Mouse (Mus musculus): ENCODE data around the gene Pkd2l1. TPM values are rescaled to one million over a fixed set of nuclear protein-coding genes. Genes with fewer than 3 reads are reported as not detected.

Gene Pkd2l1
- not detected in 2 replicates for polyA plus RNA-seq (2015; fragmentation: Nextera tagmentation; extraction: Ambion mirVana)

- H3K27me3 ChIP-seq, result peaks cover 11% of the 10 kb centered on the region; the same call in 1 of the 2 replicates
- H3K36me3 ChIP-seq, result no peaks in the 10 kb centered on the region
- 42% methylated on average over 3 of the region's 3 CpGs for WGBS
- no peaks in the 10 kb centered on the region for H3K4me1 ChIP-seq (replicated peaks)
- no peaks in the 10 kb centered on the region for H3K9me3 ChIP-seq (replicated peaks)
- no peak for ATAC-seq (replicated peaks; ENCODE audit: insufficient number of reproducible peaks, insufficient read depth, low FRiP score, low read depth)
- H3K9ac ChIP-seq, result no peak within 1 kb of the TSS
- H3K4me3 ChIP-seq, result no peak within 1 kb of the TSS
- H3K27ac ChIP-seq, result no peak within 1 kb of the TSS
- no peak within 1 kb of the TSS for H3K4me2 ChIP-seq
Measured at GRCm38 (mm10) chr19:44192342-44192741, at the start of gene Pkd2l1. TSS of gene Pkd2l1 (minus strand) at chr19:44192442.

GRCm38 (mm10) chr19:44238906-44239305, 46.7 kb upstream of the Pkd2l1 start:
- 0 out of 2 replicates have a peak, but pooled peaks cover 2% of the 10 kb centered on the region for H3K4me1 ChIP-seq (replicated peaks)
- H3K9me3 ChIP-seq (replicated peaks), result no peaks in the 10 kb centered on the region
- no peak overlapping the region for H3K27ac ChIP-seq
- H3K4me2 ChIP-seq, result no peak overlapping the region
- ATAC-seq (replicated peaks; ENCODE audit: insufficient number of reproducible peaks, insufficient read depth, low FRiP score, low read depth), result no peak
- H3K27me3 ChIP-seq, result no peaks in the 10 kb centered on the region
- no peaks in the 10 kb centered on the region for H3K36me3 ChIP-seq
- H3K4me3 ChIP-seq, result no peak overlapping the region
- WGBS, result 60% methylated on average over 2 of the region's 2 CpGs
- no peak overlapping the region for H3K9ac ChIP-seq

- Histone ChIP-seq H3K27ac (no peak overlapping the region), H3K9ac (no peak overlapping the region), H3K4me1 (replicated peaks) (0 out of 2 replicates have a peak, but pooled peaks cover 2% of the 10 kb centered on the region), H3K4me2 (peak overlapping the region; percentile 67), H3K9me3 (replicated peaks) (no peaks in the 10 kb centered on the region), H3K4me3 (peak overlapping the region; percentile 37), H3K36me3 (no peaks in the 10 kb centered on the region), H3K27me3 (no peaks in the 10 kb centered on the region)
- 15% methylated on average over 19 of the region's 19 CpGs for WGBS
- no peak for ATAC-seq (replicated peaks; ENCODE audit: insufficient number of reproducible peaks, insufficient read depth, low FRiP score, low read depth)
Measured at GRCm38 (mm10) chr19:44237471-44238006, 45.3 kb upstream of the Pkd2l1 start.

- Histone ChIP-seq H3K4me2 (no peak overlapping the region), H3K27ac (no peak overlapping the region), H3K9ac (no peak overlapping the region), H3K4me3 (no peak overlapping the region), H3K4me1 (replicated peaks) (no peaks in the 10 kb centered on the region), H3K36me3 (no peaks in the 10 kb centered on the region), H3K9me3 (replicated peaks) (no peaks in the 10 kb centered on the region), H3K27me3 (no peaks in the 10 kb centered on the region; the same call in 1 of the 2 replicates)
- 75% methylated on average over 4 of the region's 4 CpGs for WGBS
- no peak for ATAC-seq (replicated peaks; ENCODE audit: insufficient number of reproducible peaks, insufficient read depth, low FRiP score, low read depth)
Measured at GRCm38 (mm10) chr19:44231608-44232151, 39.4 kb upstream of the Pkd2l1 start.

- no peak overlapping the region for H3K4me3 ChIP-seq
- no peak overlapping the region for H3K4me2 ChIP-seq
- no peak overlapping the region for H3K27ac ChIP-seq
- H3K9me3 ChIP-seq (replicated peaks), result no peaks in the 10 kb centered on the region
- H3K36me3 ChIP-seq, result no peaks in the 10 kb centered on the region
- no peak for ATAC-seq (replicated peaks; ENCODE audit: insufficient number of reproducible peaks, insufficient read depth, low FRiP score, low read depth)
- no peaks in the 10 kb centered on the region for H3K4me1 ChIP-seq (replicated peaks)
- WGBS, result 60% methylated on average over 3 of the region's 3 CpGs
- H3K27me3 ChIP-seq, result no peaks in the 10 kb centered on the region; the same call in 1 of the 2 replicates
- no peak overlapping the region for H3K9ac ChIP-seq
Measured at GRCm38 (mm10) chr19:44230212-44230611, 38.0 kb upstream of the Pkd2l1 start.

- WGBS, result 65% methylated on average over 2 of the region's 2 CpGs
Measured at GRCm38 (mm10) chr19:44229776-44230175, 37.5 kb upstream of the Pkd2l1 start.

GRCm38 (mm10) chr19:44225728-44226127, 33.5 kb upstream of the Pkd2l1 start:
- no peak overlapping the region for H3K27ac ChIP-seq
- H3K9ac ChIP-seq, result no peak overlapping the region
- H3K4me1 ChIP-seq (replicated peaks), result no peaks in the 10 kb centered on the region
- no peaks in the 10 kb centered on the region for H3K9me3 ChIP-seq (replicated peaks)
- WGBS, result 71% methylated on average over 5 of the region's 5 CpGs
- H3K4me2 ChIP-seq, result no peak overlapping the region
- no peak overlapping the region for H3K4me3 ChIP-seq
- H3K36me3 ChIP-seq, result no peaks in the 10 kb centered on the region
- no peak for ATAC-seq (replicated peaks; ENCODE audit: insufficient number of reproducible peaks, insufficient read depth, low FRiP score, low read depth)
- no peaks in the 10 kb centered on the region; the same call in 1 of the 2 replicates for H3K27me3 ChIP-seq

More at GRCm38 (mm10) chr19:44229776-44230175, 37.5 kb upstream of the Pkd2l1 start:
- no peaks in the 10 kb centered on the region for H3K4me1 ChIP-seq (replicated peaks)
- H3K4me2 ChIP-seq, result no peak overlapping the region
- no peaks in the 10 kb centered on the region for H3K9me3 ChIP-seq (replicated peaks)
- no peak overlapping the region for H3K4me3 ChIP-seq
- H3K27ac ChIP-seq, result no peak overlapping the region
- H3K27me3 ChIP-seq, result no peaks in the 10 kb centered on the region; the same call in 1 of the 2 replicates
- no peaks in the 10 kb centered on the region for H3K36me3 ChIP-seq
- H3K9ac ChIP-seq, result no peak overlapping the region
- no peak for ATAC-seq (replicated peaks; ENCODE audit: insufficient number of reproducible peaks, insufficient read depth, low FRiP score, low read depth)

- 61% methylated on average over 3 of the region's 3 CpGs for WGBS
- no peaks in the 10 kb centered on the region for H3K9me3 ChIP-seq (replicated peaks)
- no peak overlapping the region for H3K4me2 ChIP-seq
- H3K27me3 ChIP-seq, result no peaks in the 10 kb centered on the region
- no peak overlapping the region for H3K9ac ChIP-seq
- H3K27ac ChIP-seq, result no peak overlapping the region
- H3K36me3 ChIP-seq, result no peaks in the 10 kb centered on the region
- no peaks in the 10 kb centered on the region for H3K4me1 ChIP-seq (replicated peaks)
- no peak overlapping the region for H3K4me3 ChIP-seq
- no peak for ATAC-seq (replicated peaks; ENCODE audit: insufficient number of reproducible peaks, insufficient read depth, low FRiP score, low read depth)
Measured at GRCm38 (mm10) chr19:44217958-44218525, 25.8 kb upstream of the Pkd2l1 start.

GRCm38 (mm10) chr19:44215255-44215654, 23.0 kb upstream of the Pkd2l1 start:
- H3K4me3 ChIP-seq, result no peak overlapping the region
- H3K36me3 ChIP-seq, result no peaks in the 10 kb centered on the region
- no peak for ATAC-seq (replicated peaks; ENCODE audit: insufficient number of reproducible peaks, insufficient read depth, low FRiP score, low read depth)
- H3K4me1 ChIP-seq (replicated peaks), result no peaks in the 10 kb centered on the region
- no peaks in the 10 kb centered on the region for H3K9me3 ChIP-seq (replicated peaks)
- no peak overlapping the region for H3K27ac ChIP-seq
- WGBS, result 66% methylated on average over 12 of the region's 12 CpGs
- no peak overlapping the region for H3K4me2 ChIP-seq
- no peak overlapping the region for H3K9ac ChIP-seq
- H3K27me3 ChIP-seq, result no peaks in the 10 kb centered on the region

- Histone ChIP-seq H3K27ac (no peak overlapping the region), H3K36me3 (no peaks in the 10 kb centered on the region), H3K9me3 (replicated peaks) (no peaks in the 10 kb centered on the region), H3K4me3 (no peak overlapping the region), H3K4me1 (replicated peaks) (no peaks in the 10 kb centered on the region), H3K27me3 (no peaks in the 10 kb centered on the region), H3K4me2 (no peak overlapping the region), H3K9ac (no peak overlapping the region)
- 61% methylated on average over 2 of the region's 2 CpGs for WGBS
- ATAC-seq (replicated peaks; ENCODE audit: insufficient number of reproducible peaks, insufficient read depth, low FRiP score, low read depth), result no peak
Measured at GRCm38 (mm10) chr19:44207079-44207478, 14.8 kb upstream of the Pkd2l1 start.

- H3K4me3 ChIP-seq, result no peak within 1 kb of the TSS
- H3K4me1 ChIP-seq (replicated peaks), result no peaks in the 10 kb centered on the region
- no peak within 1 kb of the TSS for H3K4me2 ChIP-seq
- H3K9me3 ChIP-seq (replicated peaks), result no peaks in the 10 kb centered on the region
- H3K27ac ChIP-seq, result no peak within 1 kb of the TSS
- H3K9ac ChIP-seq, result no peak within 1 kb of the TSS
- no peaks in the 10 kb centered on the region for H3K27me3 ChIP-seq
- no peak for ATAC-seq (replicated peaks; ENCODE audit: insufficient number of reproducible peaks, insufficient read depth, low FRiP score, low read depth)
- no peaks in the 10 kb centered on the region for H3K36me3 ChIP-seq
- 92% methylated on average over 9 of the region's 9 CpGs for WGBS
Measured at GRCm38 (mm10) chr19:44203015-44203564, 10.8 kb upstream of the Pkd2l1 start, which contains the start of gene Scd3. TSS of gene Scd3 (plus strand) at chr19:44203269.

All from heart, embryonic 15.5 days (tissue).